Mouse (Mus musculus): ENCODE results near the gene Cdkal1. TPM values are rescaled to one million over a fixed set of nuclear protein-coding genes. Genes with fewer than 3 reads are reported as not detected.

Cdkal1 gene
- polyA plus RNA-seq, 1 experiment: 1.2 TPM

DNA sequence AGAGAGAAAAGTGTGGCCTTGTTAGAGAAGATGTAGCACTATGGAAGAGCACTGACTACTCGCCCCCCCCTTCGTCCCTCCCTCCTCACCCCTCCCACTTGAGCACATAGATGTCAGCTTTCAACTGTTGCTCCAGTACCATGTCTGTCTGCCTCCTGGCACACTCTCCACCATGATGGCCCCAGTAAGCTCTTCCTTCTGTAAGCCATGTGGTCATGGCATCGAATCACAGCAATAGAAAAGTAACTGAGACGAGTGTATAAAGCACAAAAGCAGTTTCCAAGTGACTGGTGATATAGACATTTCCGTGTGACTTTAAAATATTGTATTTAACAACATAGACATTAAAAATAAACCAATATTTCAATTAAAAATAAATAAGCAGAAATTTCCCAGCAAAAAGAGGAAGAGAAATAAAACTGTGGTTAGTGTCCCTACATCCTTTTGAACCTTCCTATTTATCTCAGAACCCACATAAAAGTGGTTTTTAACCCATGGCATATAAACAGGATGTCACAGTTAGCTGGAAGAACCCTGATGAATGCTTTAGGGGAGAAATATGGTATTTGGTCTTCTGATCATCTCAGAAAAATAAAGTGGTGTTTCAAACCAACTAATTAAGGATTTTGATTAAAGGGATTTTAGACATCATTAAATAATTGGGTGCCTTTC, 129.2 kb downstream of the Cdkal1 start:
- no peaks in the 10 kb centered on the region for H3K27me3 ChIP-seq (ENCODE audit: control insufficient read depth, insufficient read depth, low read length)

DNA sequence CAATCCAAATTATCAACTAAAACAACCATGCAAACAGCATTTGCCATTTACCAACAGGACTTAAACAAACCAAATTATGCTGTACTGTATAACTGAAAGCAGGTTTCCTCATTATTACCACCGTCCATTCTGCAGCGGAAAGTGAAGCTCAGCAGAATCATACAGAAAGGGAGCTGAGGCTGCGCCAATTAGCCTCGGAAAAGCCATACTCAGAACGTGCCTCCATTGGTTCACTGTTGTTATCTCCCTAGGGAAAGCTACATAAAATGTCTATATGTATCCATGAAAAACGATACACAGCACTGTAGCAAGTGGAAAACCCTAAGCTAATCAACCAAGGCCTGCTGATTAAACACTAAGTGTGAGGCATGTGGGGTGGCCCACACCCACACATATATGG, 130.6 kb downstream of the Cdkal1 start:
- no peaks in the 10 kb centered on the region for H3K36me3 ChIP-seq (ENCODE audit: control insufficient read depth, insufficient read depth, low read length)
- H3K4me3 ChIP-seq (ENCODE audit: extremely low read depth, insufficient read depth, insufficient read length): no peak overlapping the region
- no peak for DNase-seq (ENCODE audit: low read depth in 1 of 2, low spot score in 2 of 2)
- H3K27ac ChIP-seq (ENCODE audit: insufficient read depth, low read length): no peak overlapping the region
- TF ChIP-seq POLR2A (IDR thresholded peaks at IDR 0.05; ENCODE audit: low read depth, low read length): no peak
- TF ChIP-seq CTCF (IDR thresholded peaks at IDR 0.05; ENCODE audit: extremely low read depth, insufficient read depth, insufficient read length, insufficient replicate concordance): no peak
- H3K4me1 ChIP-seq (ENCODE audit: control insufficient read depth, insufficient read depth, insufficient read length): peaks cover 9% of the 10 kb centered on the region
- 91% methylated on average over 6 of the region's 6 CpGs for WGBS
- no peaks in the 10 kb centered on the region for H3K27me3 ChIP-seq (ENCODE audit: control insufficient read depth, insufficient read depth, low read length)

More for the DNA sequence above, 129.2 kb downstream of the Cdkal1 start:
- H3K4me3 ChIP-seq (ENCODE audit: extremely low read depth, insufficient read depth, insufficient read length): no peak overlapping the region
- no peaks in the 10 kb centered on the region for H3K36me3 ChIP-seq (ENCODE audit: control insufficient read depth, insufficient read depth, low read length)
- WGBS: 37% methylated on average over 5 of the region's 5 CpGs
- DNase-seq (ENCODE audit: low read depth in 1 of 2, low spot score in 2 of 2): no peak
- no peak overlapping the region for H3K27ac ChIP-seq (ENCODE audit: insufficient read depth, low read length)
- H3K4me1 ChIP-seq (ENCODE audit: control insufficient read depth, insufficient read depth, insufficient read length): peaks cover 9% of the 10 kb centered on the region
- TF ChIP-seq CTCF (IDR thresholded peaks at IDR 0.05; ENCODE audit: extremely low read depth, insufficient read depth, insufficient read length, insufficient replicate concordance) (no peak), POLR2A (IDR thresholded peaks at IDR 0.05; ENCODE audit: low read depth, low read length) (no peak)

GRCm38 (mm10) chr13:29723150-29723549, 132.3 kb downstream of the Cdkal1 start:
- no peak for DNase-seq (ENCODE audit: low read depth in 1 of 2, low spot score in 2 of 2)
- Histone ChIP-seq H3K27me3 (ENCODE audit: control insufficient read depth, insufficient read depth, low read length) (no peaks in the 10 kb centered on the region), H3K4me1 (ENCODE audit: control insufficient read depth, insufficient read depth, insufficient read length) (peaks cover 9% of the 10 kb centered on the region), H3K27ac (ENCODE audit: insufficient read depth, low read length) (no peak overlapping the region), H3K4me3 (ENCODE audit: extremely low read depth, insufficient read depth, insufficient read length) (no peak overlapping the region), H3K36me3 (ENCODE audit: control insufficient read depth, insufficient read depth, low read length) (no peaks in the 10 kb centered on the region)
- TF ChIP-seq CTCF (IDR thresholded peaks at IDR 0.05; ENCODE audit: extremely low read depth, insufficient read depth, insufficient read length, insufficient replicate concordance) (no peak), POLR2A (IDR thresholded peaks at IDR 0.05; ENCODE audit: low read depth, low read length) (no peak)
- 30% methylated on average over 1 of the region's 1 CpGs for WGBS

GRCm38 (mm10) chr13:29721206-29721605, 134.3 kb downstream of the Cdkal1 start:
- Histone ChIP-seq H3K27ac (ENCODE audit: insufficient read depth, low read length) (no peak overlapping the region), H3K27me3 (ENCODE audit: control insufficient read depth, insufficient read depth, low read length) (no peaks in the 10 kb centered on the region), H3K36me3 (ENCODE audit: control insufficient read depth, insufficient read depth, low read length) (no peaks in the 10 kb centered on the region), H3K4me1 (ENCODE audit: control insufficient read depth, insufficient read depth, insufficient read length) (peaks cover 6% of the 10 kb centered on the region), H3K4me3 (ENCODE audit: extremely low read depth, insufficient read depth, insufficient read length) (no peak overlapping the region)
- 92% methylated on average over 5 of the region's 5 CpGs for WGBS
- no peak for DNase-seq (ENCODE audit: low read depth in 1 of 2, low spot score in 2 of 2)
- TF ChIP-seq POLR2A (IDR thresholded peaks at IDR 0.05; ENCODE audit: low read depth, low read length) (no peak), CTCF (IDR thresholded peaks at IDR 0.05; ENCODE audit: extremely low read depth, insufficient read depth, insufficient read length, insufficient replicate concordance) (no peak)

DNA sequence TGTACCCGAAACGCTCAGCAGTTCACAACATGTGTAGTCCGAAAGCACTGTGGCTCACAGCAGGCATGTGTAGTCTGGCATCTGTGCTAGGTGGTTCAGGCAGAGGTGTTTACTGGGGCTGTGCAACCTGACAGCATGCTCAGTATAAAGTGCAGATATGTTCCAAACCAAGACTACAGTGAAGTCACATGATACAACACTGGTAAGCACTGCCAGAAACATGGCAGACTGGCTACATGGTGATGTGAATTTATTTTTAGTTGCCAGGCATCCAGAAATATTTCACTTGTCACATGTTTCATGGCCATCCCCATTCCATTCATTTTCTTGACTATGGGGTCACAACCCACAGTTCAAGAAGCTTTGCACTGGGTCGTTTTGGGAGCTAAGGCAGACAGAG, 138.9 kb downstream of the Cdkal1 start:
- no peaks in the 10 kb centered on the region for H3K27me3 ChIP-seq (ENCODE audit: control insufficient read depth, insufficient read depth, low read length)
- H3K4me1 ChIP-seq (ENCODE audit: control insufficient read depth, insufficient read depth, insufficient read length): peaks cover 7% of the 10 kb centered on the region; the same call in 1 of the 2 replicates
- H3K36me3 ChIP-seq (ENCODE audit: control insufficient read depth, insufficient read depth, low read length): no peaks in the 10 kb centered on the region
- no peak overlapping the region for H3K27ac ChIP-seq (ENCODE audit: insufficient read depth, low read length)
- no peak overlapping the region for H3K4me3 ChIP-seq (ENCODE audit: extremely low read depth, insufficient read depth, insufficient read length)
- 93% methylated on average over 4 of the region's 4 CpGs for WGBS
- no peak for DNase-seq (ENCODE audit: low read depth in 1 of 2, low spot score in 2 of 2)
- no peak for TF ChIP-seq CTCF (IDR thresholded peaks at IDR 0.05; ENCODE audit: extremely low read depth, insufficient read depth, insufficient read length, insufficient replicate concordance)
- no peak for TF ChIP-seq POLR2A (IDR thresholded peaks at IDR 0.05; ENCODE audit: low read depth, low read length)

DNA sequence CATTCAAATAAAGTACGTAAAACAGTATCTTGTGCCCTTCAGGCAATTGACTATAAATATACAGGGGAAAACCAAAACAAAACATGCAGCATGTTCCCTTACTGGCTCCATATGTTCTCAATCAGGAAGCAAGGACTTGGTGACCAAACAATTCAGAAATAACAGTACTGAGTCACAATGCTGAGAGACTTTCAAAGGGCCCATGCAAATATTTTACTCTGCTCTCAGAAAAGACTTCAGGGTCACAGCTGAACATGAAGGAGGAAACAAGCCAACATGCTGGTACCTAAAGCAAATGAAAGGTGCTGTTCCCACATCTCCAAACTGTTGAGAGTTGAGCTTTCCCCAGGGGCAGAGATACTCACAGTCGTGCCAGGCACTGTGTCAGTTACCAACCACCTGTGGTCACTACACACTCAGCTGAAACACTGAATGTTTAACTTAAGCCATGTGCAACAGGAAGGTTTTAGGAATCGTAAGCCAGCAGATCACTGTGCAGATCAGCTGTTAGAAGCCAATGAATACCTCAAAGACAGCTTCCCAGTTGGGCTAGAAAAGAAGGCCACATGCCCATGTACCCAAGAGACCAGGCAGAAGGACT, 140.1 kb downstream of the Cdkal1 start:
- no peak for TF ChIP-seq POLR2A (IDR thresholded peaks at IDR 0.05; ENCODE audit: low read depth, low read length)
- TF ChIP-seq CTCF (IDR thresholded peaks at IDR 0.05; ENCODE audit: extremely low read depth, insufficient read depth, insufficient read length, insufficient replicate concordance): no peak
- 33% methylated on average over 3 of the region's 3 CpGs for WGBS

DNA sequence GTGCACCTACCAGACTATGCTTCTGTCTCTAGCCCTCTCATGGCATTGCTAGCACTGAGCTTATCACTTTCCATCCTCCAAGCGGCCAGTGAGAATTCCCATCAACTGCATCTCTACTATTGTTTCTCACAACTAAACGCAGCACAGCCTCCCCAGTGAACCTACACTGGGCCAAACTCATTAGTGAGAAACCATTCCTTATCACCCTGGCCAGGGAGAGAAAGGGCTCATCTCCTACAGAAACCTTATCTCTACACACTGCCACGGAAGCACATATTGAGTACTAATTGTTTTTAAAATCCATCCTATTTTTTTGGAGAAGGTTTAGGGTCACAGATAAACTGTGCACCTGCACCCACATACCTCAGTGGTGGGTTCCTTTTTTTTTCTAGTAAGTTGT, 147.9 kb downstream of the Cdkal1 start:
- Histone ChIP-seq H3K36me3 (ENCODE audit: control insufficient read depth, insufficient read depth, low read length) (no peaks in the 10 kb centered on the region), H3K27me3 (ENCODE audit: control insufficient read depth, insufficient read depth, low read length) (no peaks in the 10 kb centered on the region), H3K27ac (ENCODE audit: insufficient read depth, low read length) (no peak overlapping the region), H3K4me3 (ENCODE audit: extremely low read depth, insufficient read depth, insufficient read length) (no peak overlapping the region), H3K4me1 (ENCODE audit: control insufficient read depth, insufficient read depth, insufficient read length) (no peaks in the 10 kb centered on the region)
- no peak for DNase-seq (ENCODE audit: low read depth in 1 of 2, low spot score in 2 of 2)
- TF ChIP-seq CTCF (IDR thresholded peaks at IDR 0.05; ENCODE audit: extremely low read depth, insufficient read depth, insufficient read length, insufficient replicate concordance) (no peak), POLR2A (IDR thresholded peaks at IDR 0.05; ENCODE audit: low read depth, low read length) (no peak)
- 90% methylated on average over 3 of the region's 3 CpGs for WGBS

More for the DNA sequence above, 140.1 kb downstream of the Cdkal1 start:
- no peak overlapping the region for H3K4me3 ChIP-seq (ENCODE audit: extremely low read depth, insufficient read depth, insufficient read length)
- no peaks in the 10 kb centered on the region for H3K27me3 ChIP-seq (ENCODE audit: control insufficient read depth, insufficient read depth, low read length)
- no peaks in the 10 kb centered on the region for H3K36me3 ChIP-seq (ENCODE audit: control insufficient read depth, insufficient read depth, low read length)
- H3K4me1 ChIP-seq (ENCODE audit: control insufficient read depth, insufficient read depth, insufficient read length): peaks cover 7% of the 10 kb centered on the region; the same call in 1 of the 2 replicates
- no peak for DNase-seq (ENCODE audit: low read depth in 1 of 2, low spot score in 2 of 2)
- H3K27ac ChIP-seq (ENCODE audit: insufficient read depth, low read length): no peak overlapping the region
